Mouse (Mus musculus): ENCODE measurements around the gene Rep15. TPM values are rescaled to one million over a fixed set of nuclear protein-coding genes. Genes with fewer than 3 reads are reported as not detected.
A peak's percentile ranks its signal among the peaks of the same experiment; 100 is the strongest.

Gene Rep15
- 1 to 10 TPM; 1.1 to 2.1 TPM for total RNA-seq (2021)
- long read RNA-seq, experiment 1 = 0 reads
- long read RNA-seq, experiment 2, partial matches to known transcripts = 0 of 1 reads
- long read RNA-seq, experiment 2, other reads (novel, unspliced or antisense) = 0 of 1 reads

- H3K4me3 ChIP-seq = no peak within 1 kb of the TSS
- DNase-seq (ENCODE audit: low spot score in 2 of 2) = no peak
- no peak within 1 kb of the TSS for H3K27ac ChIP-seq
- no peak for TF ChIP-seq CTCF (conservative IDR thresholded peaks at IDR 0.05)
These were observed at the start of gene Rep15 for GRCm38 (mm10) chr6:147032303-147032925. TSS of gene Rep15 (plus strand) at chr6:147032584.

- DNase-seq (ENCODE audit: low spot score in 2 of 2) = peak in 1 of 2 experiments; percentile 61
- H3K27ac ChIP-seq = peak overlapping the region; percentile 71
- no peak for TF ChIP-seq CTCF (conservative IDR thresholded peaks at IDR 0.05)
- H3K4me3 ChIP-seq = no peak overlapping the region
These were observed 47.8 kb upstream of the Rep15 start for GRCm38 (mm10) chr6:146984569-146984968.

DNA sequence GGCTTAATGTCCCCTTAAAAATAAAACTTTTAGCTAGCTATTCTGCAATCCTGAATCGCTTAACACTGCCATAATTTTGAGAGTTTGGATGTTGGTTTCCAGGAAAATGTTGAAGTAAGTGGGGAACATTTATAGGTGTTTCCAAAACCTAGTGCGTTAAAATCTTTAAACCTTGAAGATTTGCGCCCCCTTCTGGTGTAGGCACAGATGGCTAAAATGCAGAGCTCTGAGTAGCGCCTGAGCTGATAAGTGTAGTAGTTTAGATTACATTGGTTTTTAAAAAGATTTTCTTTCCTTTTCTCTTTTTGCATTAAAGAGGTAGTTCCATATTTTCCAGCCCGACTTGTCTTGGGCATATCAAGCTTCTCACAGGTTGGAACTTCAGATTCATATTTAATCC is 38.1 kb upstream of the Rep15 start:
- peak; percentile 58 to 77 for DNase-seq (ENCODE audit: low spot score in 2 of 2)
- no peak overlapping the region for H3K27ac ChIP-seq
- no peak overlapping the region for H3K4me3 ChIP-seq
- peak; percentile 94 for TF ChIP-seq CTCF (conservative IDR thresholded peaks at IDR 0.05)

GRCm38 (mm10) chr6:146995391-146995790 is 37.0 kb upstream of the Rep15 start:
- Histone ChIP-seq H3K27ac (no peak overlapping the region), H3K4me3 (no peak overlapping the region)
- DNase-seq (ENCODE audit: low spot score in 2 of 2) = no peak
- no peak for TF ChIP-seq CTCF (conservative IDR thresholded peaks at IDR 0.05)

GRCm38 (mm10) chr6:146995878-146996277 is 36.5 kb upstream of the Rep15 start:
- H3K27ac ChIP-seq = no peak overlapping the region
- TF ChIP-seq CTCF (conservative IDR thresholded peaks at IDR 0.05) = no peak
- H3K4me3 ChIP-seq = no peak overlapping the region
- no peak for DNase-seq (ENCODE audit: low spot score in 2 of 2)

GRCm38 (mm10) chr6:146997006-146997405 is 35.4 kb upstream of the Rep15 start:
- H3K27ac ChIP-seq = no peak overlapping the region
- H3K4me3 ChIP-seq = no peak overlapping the region
- no peak for TF ChIP-seq CTCF (conservative IDR thresholded peaks at IDR 0.05)
- no peak for DNase-seq (ENCODE audit: low spot score in 2 of 2)

GRCm38 (mm10) chr6:146998710-146999109 is 33.7 kb upstream of the Rep15 start:
- Histone ChIP-seq H3K4me3 (no peak overlapping the region), H3K27ac (no peak overlapping the region)
- DNase-seq (ENCODE audit: low spot score in 2 of 2) = no peak
- no peak for TF ChIP-seq CTCF (conservative IDR thresholded peaks at IDR 0.05)

- no peak overlapping the region for H3K4me3 ChIP-seq
- TF ChIP-seq CTCF (conservative IDR thresholded peaks at IDR 0.05) = no peak
- DNase-seq (ENCODE audit: low spot score in 2 of 2) = peak in 1 of 2 experiments; percentile 53
- H3K27ac ChIP-seq = no peak overlapping the region
These were observed 33.1 kb upstream of the Rep15 start for GRCm38 (mm10) chr6:146999302-146999701.

DNA sequence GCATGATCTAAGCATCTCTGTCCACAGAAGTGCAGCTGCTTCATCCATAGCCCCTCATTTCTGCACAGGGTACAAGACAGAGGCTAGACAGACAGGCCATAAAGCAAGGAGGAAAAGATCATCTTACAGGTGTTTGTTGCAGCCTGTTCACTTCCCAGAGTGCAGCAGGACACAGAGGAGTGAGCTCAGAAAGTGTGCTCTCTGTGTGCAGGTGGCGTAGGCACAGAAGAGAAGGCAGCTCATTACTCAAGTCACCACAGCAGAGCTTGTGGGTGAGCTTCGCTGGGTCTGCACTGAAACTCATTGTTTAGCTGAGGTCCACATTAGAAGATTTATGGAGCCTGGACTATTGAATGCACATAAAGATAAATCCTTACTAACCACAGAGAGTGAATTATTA is 32.6 kb upstream of the Rep15 start:
- Histone ChIP-seq H3K4me3 (no peak overlapping the region), H3K27ac (no peak overlapping the region)
- DNase-seq (ENCODE audit: low spot score in 2 of 2) = no peak
- TF ChIP-seq CTCF (conservative IDR thresholded peaks at IDR 0.05) = no peak

DNA sequence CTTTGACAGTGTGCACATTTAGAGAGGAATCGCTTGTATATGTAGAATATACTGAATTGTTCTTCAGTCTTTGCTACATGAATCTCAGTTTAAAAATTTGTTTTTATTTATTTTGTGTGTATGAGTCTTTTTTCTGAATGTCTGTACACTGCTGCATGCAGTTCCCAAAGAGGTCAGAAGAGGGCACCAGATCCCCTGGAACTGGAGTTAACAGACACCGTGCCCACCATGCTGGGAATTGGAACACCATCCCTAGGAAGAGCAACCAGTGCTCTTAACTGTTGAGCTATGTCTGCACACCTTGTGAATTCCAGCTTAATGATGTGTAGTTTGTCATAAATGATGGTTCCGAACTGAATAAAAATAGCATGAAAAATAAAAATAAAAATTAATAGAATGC is 24.2 kb upstream of the Rep15 start:
- no peak overlapping the region for H3K4me3 ChIP-seq
- TF ChIP-seq CTCF (conservative IDR thresholded peaks at IDR 0.05) = peak; percentile 86
- H3K27ac ChIP-seq = no peak overlapping the region
- DNase-seq (ENCODE audit: low spot score in 2 of 2) = peak in 1 of 2 experiments; percentile 57

DNA sequence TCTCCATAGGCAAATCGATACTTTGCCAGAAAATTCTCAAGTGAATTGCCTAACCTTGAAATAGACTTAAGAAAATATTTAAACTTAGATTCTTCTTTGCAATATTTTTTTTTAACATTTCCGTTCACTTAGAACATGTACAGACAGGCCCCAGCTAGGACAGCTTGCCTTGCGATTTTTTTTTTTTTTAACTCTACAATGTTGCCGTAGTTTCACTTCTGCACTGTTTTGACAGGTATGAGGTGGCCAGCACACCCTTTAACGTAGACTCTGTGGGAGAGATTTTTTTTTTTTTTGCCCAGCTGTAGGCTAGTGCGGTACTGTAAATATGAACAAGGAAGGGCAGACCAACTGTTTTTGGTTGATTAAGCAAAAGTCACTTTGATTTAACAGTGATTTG is 22.0 kb upstream of the Rep15 start:
- no peak overlapping the region for H3K4me3 ChIP-seq
- no peak for DNase-seq (ENCODE audit: low spot score in 2 of 2)
- H3K27ac ChIP-seq = no peak overlapping the region
- TF ChIP-seq CTCF (conservative IDR thresholded peaks at IDR 0.05) = no peak

DNA sequence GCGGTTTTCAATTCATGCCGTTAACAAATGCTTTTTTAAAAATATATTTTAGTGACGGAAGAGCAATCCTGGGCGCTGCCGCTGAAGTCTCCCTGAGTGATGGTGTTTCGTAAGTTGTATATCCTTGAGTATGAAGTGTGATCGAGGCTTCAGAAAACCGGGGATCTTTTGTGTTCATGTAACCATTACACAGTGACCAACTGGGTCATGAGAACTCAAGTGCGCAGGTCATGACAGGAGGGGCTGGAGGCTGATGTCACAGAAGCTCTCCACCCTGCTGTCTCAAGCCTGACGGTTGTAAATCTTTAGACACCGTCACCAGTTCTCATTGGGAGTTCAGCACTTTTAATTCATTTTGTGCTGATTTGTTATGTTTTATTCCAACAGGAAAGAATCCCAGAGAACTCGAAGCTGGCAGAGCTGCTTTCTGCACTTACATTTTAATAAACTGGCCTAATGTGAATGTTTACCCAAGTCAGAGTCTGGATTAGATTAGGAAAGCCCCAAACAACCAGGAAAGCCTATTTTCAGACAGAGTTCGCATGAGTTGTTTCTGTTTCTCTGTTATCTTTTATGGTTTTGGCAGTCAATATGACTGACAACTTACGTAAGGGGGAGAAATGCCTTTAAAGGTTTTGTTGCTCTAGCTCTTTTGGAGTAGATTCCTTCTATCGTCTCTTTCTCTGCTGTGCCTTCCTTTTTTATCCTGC is 21.4 kb upstream of the Rep15 start:
- TF ChIP-seq CTCF (conservative IDR thresholded peaks at IDR 0.05) = no peak
- DNase-seq (ENCODE audit: low spot score in 2 of 2) = no peak
- no peak overlapping the region for H3K27ac ChIP-seq
- H3K4me3 ChIP-seq = no peak overlapping the region

DNA sequence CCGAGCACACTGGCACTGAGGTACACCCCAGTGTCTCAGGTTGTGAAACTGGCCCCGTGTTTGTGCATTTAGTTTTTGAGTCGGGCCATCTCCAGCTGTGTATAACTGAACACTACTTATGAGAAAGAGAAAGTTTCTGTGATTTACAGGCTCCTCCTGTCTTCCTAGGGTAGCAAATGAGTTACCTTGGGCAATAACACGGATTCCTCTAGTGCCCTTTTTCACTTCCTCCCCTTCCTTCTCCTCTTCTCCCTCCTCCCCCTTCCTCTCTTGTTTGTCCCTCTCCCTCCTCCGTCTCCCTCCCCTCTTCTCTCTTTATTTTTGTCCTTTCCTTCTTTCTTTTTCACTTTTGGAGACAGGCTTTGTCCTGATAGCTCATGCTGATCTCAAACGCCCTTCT is 20.8 kb upstream of the Rep15 start:
- DNase-seq (ENCODE audit: low spot score in 2 of 2) = no peak
- Histone ChIP-seq H3K27ac (no peak overlapping the region), H3K4me3 (no peak overlapping the region)
- TF ChIP-seq CTCF (conservative IDR thresholded peaks at IDR 0.05) = no peak

DNA sequence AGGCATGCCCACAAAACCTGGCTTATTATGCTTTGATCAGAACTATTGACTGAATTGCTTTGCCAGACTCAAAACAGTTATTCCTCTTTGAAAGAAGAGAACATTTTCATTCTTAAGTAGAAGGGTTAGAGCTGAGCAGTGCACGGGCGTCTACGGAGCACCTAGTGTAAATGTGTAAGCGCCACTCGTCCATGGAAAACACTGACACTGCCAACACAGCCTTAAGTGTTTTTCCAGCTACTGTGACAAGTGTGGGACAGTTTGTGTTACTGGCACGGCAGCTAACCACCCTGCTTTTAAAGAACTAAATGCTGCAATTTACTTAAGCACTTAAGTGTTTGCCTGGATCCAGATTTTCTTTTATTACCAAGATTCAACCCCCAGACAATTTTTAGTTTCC is 20.4 kb upstream of the Rep15 start:
- Histone ChIP-seq H3K4me3 (no peak overlapping the region), H3K27ac (no peak overlapping the region)
- DNase-seq (ENCODE audit: low spot score in 2 of 2) = no peak
- TF ChIP-seq CTCF (conservative IDR thresholded peaks at IDR 0.05) = no peak
